Mouse (Mus musculus) embryonic facial prominence, embryonic 14.5 days (tissue): ENCODE data around the gene Tnfsf12. TPM values are rescaled to one million over a fixed set of nuclear protein-coding genes. Genes with fewer than 3 reads are reported as not detected.

Source experiments
- ATAC-seq: fragments of 200-750 bp; cut with Nextera tagmentation; 2 replicates; pipeline ENCODE4 v1.8.0; 2017; ENCODE audit warnings: low read depth, moderate number of reproducible peaks, moderate TSS enrichment
- DNase-seq: peaks from one replicate; pipeline ENCODE4 v3.0.0-alpha.2; 2015; ENCODE audit warnings: low spot score
- H3K27ac ChIP-seq: fragments of 300-500 bp; sonication (generic); replicated peaks from 2 replicates; pipeline ENCODE4 v1.5.1; 2014; ENCODE audit warnings: low read depth, mild to moderate bottlenecking, low read length, moderate library complexity
- H3K27me3 ChIP-seq: fragments of 300-500 bp; sonication (generic); replicated peaks from 2 replicates; pipeline ENCODE4 v1.6.1; 2014; ENCODE audit warnings: low read length; ENCODE audit not compliant: control insufficient read depth, insufficient read depth
- H3K36me3 ChIP-seq: fragments of 300-500 bp; sonication (generic); 2 replicates; pipeline ENCODE4 v1.6.1; 2014; ENCODE audit warnings: low read length, mixed read lengths; ENCODE audit not compliant: control insufficient read depth, insufficient read depth
- H3K4me1 ChIP-seq: fragments of 300-500 bp; sonication (generic); 2 replicates; pipeline ENCODE4 v1.6.1; 2014; ENCODE audit warnings: antibody characterized with exemption, low read length; ENCODE audit not compliant: control insufficient read depth, insufficient read depth
- H3K4me2 ChIP-seq: fragments of 300-500 bp; sonication (generic); 2 replicates; pipeline ENCODE4 v1.6.1; 2014; ENCODE audit warnings: low read depth, mild to moderate bottlenecking, low read length, moderate library complexity, mixed read lengths
- H3K4me3 ChIP-seq: fragments of 300-500 bp; sonication (generic); 2 replicates; pipeline ENCODE4 v1.5.1; 2014; ENCODE audit warnings: low read depth, mild to moderate bottlenecking, low read length
- H3K9ac ChIP-seq: fragments of 300-500 bp; sonication (generic); 2 replicates; pipeline ENCODE4 v1.6.1; 2014; ENCODE audit warnings: low read depth, mild to moderate bottlenecking, low read length, moderate library complexity, mixed read lengths
- H3K9me3 ChIP-seq: fragments of 300-500 bp; sonication (generic); 2 replicates; pipeline ENCODE4 v1.6.1; 2016; ENCODE audit warnings: low read length; ENCODE audit not compliant: control insufficient read depth
- WGBS: fragments of 180-500 bp; shearing (Covaris S2); extraction: QIAGEN DNeasy Blood & Tissue Kit; methylation state at CpG from one replicate; pipeline ENCODE4 v1.1.7; 2014; 5-methylcytosine and 5-hydroxymethylcytosine counted together
- polyA plus RNA-seq: library from polyadenylated mRNA; unstranded; fragments of >200 nt; fragmentation: Nextera tagmentation; extraction: Ambion mirVana; gene quantifications from 2 replicates; pipeline ENCODE4 v1.2.1, GENCODE M21; 2014

The Tnfsf12 gene
- polyA plus RNA-seq, 1 experiment from 2014 or later: 13.0 TPM

DNA sequence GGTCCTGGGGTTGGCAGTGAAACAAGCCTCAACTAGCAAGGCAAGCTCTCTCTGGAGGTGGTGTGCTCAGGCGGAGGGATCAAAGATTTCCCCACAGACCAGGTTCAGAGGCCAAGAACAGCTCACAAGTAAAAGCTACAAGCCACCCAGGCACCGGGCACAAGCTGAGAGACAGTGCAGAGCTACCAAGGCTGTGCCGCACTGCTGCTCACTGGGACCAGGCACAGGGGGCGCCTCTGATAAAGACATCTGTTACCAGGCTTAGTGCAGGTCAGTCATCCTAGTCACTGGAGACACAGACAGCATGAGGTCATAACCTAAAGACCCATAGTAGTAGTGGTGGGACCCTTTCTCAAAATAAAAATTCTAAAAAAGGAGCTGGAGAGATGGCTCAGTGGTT is 21.3 kb upstream of the Tnfsf12 start:
- no peak overlapping the region for H3K27ac ChIP-seq
- no peaks in the 10 kb centered on the region for H3K27me3 ChIP-seq
- H3K4me2 ChIP-seq: no peak overlapping the region
- no peak overlapping the region for H3K9ac ChIP-seq
- H3K4me3 ChIP-seq: no peak overlapping the region
- ATAC-seq (no peak), DNase-seq (no peak)
- H3K36me3 ChIP-seq: no peaks in the 10 kb centered on the region
- 67% methylated on average over 4 of the region's 4 CpGs for WGBS
- peaks cover 3% of the 10 kb centered on the region; the same call in 1 of the 2 replicates for H3K9me3 ChIP-seq
- H3K4me1 ChIP-seq: peaks cover 8% of the 10 kb centered on the region; the same call in 1 of the 2 replicates

DNA sequence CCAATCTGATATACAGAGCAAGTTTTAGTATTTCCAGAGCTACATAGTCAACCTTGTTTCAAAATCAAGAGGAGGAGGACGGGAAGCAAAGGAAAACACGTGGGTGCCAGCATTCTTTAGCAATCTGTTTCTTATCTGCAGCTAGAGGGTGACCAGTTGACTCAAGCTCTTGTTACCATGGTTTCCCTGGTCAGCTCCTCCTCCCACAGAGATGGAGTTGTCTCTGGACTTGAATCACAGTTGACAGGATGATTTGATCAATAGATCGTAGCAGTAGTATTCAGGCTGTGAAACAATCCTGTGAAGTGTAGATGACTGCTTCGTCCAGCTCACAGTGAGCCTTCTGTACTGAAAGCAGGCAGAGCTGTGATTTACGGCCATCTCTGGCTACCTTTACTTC is 20.3 kb upstream of the Tnfsf12 start:
- 21% methylated on average over 5 of the region's 5 CpGs for WGBS
- Histone ChIP-seq H3K4me2 (no peak overlapping the region), H3K4me1 (peaks cover 8% of the 10 kb centered on the region; the same call in 1 of the 2 replicates), H3K27me3 (no peaks in the 10 kb centered on the region), H3K36me3 (no peaks in the 10 kb centered on the region), H3K4me3 (no peak overlapping the region), H3K9ac (no peak overlapping the region), H3K9me3 (peaks cover 3% of the 10 kb centered on the region; the same call in 1 of the 2 replicates), H3K27ac (peak overlapping the region; percentile 58)
- DNase-seq (peak; percentile 52), ATAC-seq (no peak)

- DNase-seq: peak; percentile 23
- H3K4me2 ChIP-seq: no peak overlapping the region
- H3K27ac ChIP-seq: no peak overlapping the region
- peaks cover 3% of the 10 kb centered on the region; the same call in 1 of the 2 replicates for H3K9me3 ChIP-seq
- no peak overlapping the region for H3K4me3 ChIP-seq
- WGBS: 58% methylated on average over 9 of the region's 9 CpGs
- H3K4me1 ChIP-seq: peaks cover 8% of the 10 kb centered on the region; the same call in 1 of the 2 replicates
- no peak overlapping the region for H3K9ac ChIP-seq
- H3K36me3 ChIP-seq: no peaks in the 10 kb centered on the region
- no peak for ATAC-seq
- no peaks in the 10 kb centered on the region for H3K27me3 ChIP-seq
Measured at GRCm38 (mm10) chr11:69715482-69715881, 19.8 kb upstream of the Tnfsf12 start.

DNA sequence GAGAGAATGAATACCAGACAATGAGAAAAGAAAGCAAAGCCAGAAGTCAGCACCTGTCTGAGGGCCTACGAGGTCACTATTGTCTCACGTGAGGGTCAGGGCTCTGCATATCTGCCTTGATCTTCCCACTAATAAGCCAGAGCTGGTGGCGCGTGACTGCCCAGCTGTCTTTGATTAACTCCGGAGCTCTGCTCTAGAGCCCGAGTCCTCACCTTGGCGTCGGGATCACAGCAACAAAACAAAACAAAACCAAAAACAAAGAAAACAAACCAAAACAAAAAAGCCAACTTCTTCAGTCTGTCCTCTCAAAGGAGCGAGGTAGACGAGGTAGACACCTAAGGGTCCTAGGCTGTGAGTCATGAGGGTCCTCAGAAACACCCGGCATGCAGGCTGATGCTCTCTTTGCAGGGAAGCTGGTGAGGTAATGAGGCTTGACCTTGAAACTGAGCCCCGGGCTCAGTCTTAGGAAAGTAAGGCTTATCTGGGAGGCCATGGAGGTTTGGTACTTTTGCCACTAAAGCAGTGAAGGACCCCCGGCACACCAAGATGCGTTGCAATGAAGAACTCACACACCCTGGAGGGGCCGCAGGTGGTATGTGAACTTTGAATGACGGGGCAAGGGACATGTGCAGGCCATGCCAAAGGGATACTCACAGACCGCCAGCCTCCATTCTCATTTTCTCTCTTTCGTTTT is 19.1 kb upstream of the Tnfsf12 start:
- 37% methylated on average over 18 of the region's 18 CpGs for WGBS
- no peaks in the 10 kb centered on the region for H3K36me3 ChIP-seq
- DNase-seq (peak; percentile 45), ATAC-seq (peak; percentile 30; the same call in 1 of the 2 replicates)
- H3K9me3 ChIP-seq: peaks cover 3% of the 10 kb centered on the region; the same call in 1 of the 2 replicates
- H3K4me2 ChIP-seq: no peak overlapping the region
- H3K27ac ChIP-seq: no peak overlapping the region
- H3K4me3 ChIP-seq: no peak overlapping the region
- peaks cover 8% of the 10 kb centered on the region; the same call in 1 of the 2 replicates for H3K4me1 ChIP-seq
- H3K27me3 ChIP-seq: no peaks in the 10 kb centered on the region
- H3K9ac ChIP-seq: no peak overlapping the region

- 71% methylated on average over 20 of the region's 20 CpGs for WGBS
- no peaks in the 10 kb centered on the region for H3K36me3 ChIP-seq
- DNase-seq (no peak), ATAC-seq (no peak)
- H3K27me3 ChIP-seq: no peaks in the 10 kb centered on the region
- H3K9ac ChIP-seq: no peak overlapping the region
- 0 out of 2 replicates have a peak, but pooled peaks cover 3% of the 10 kb centered on the region for H3K4me1 ChIP-seq
- H3K27ac ChIP-seq: no peak overlapping the region
- no peak overlapping the region for H3K4me3 ChIP-seq
- peaks cover 3% of the 10 kb centered on the region; the same call in 1 of the 2 replicates for H3K9me3 ChIP-seq
- no peak overlapping the region for H3K4me2 ChIP-seq
Measured at GRCm38 (mm10) chr11:69712954-69713672, 17.5 kb upstream of the Tnfsf12 start.

DNA sequence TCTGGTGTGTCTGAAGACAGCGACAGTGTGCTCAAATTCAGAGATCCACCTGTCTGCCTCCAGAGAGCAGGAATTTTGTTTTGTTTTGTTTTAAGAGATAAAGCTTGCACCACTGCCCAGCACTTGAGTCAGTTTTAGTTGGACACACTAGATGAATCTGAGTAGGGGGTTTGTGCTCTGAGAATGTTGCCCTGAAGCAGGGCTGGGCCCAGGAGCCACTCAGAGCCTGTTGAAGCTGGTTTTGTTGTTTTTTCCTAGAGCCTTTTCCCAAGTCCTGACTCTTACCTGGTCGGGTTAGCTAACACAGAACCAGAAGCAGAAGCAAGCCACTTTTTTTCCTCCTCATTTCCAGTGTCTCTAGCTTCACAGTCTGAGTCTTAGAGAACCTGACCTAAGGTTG is 15.4 kb upstream of the Tnfsf12 start:
- no peak for DNase-seq
- Histone ChIP-seq H3K27me3 (no peaks in the 10 kb centered on the region), H3K27ac (no peak overlapping the region), H3K4me3 (no peak overlapping the region), H3K4me2 (no peak overlapping the region), H3K4me1 (0 out of 2 replicates have a peak, but pooled peaks cover 3% of the 10 kb centered on the region), H3K9me3 (peaks cover 3% of the 10 kb centered on the region; the same call in 1 of the 2 replicates), H3K9ac (no peak overlapping the region), H3K36me3 (no peaks in the 10 kb centered on the region)
- ATAC-seq: no peak
- 73% methylated on average over 2 of the region's 2 CpGs for WGBS

GRCm38 (mm10) chr11:69710470-69710869 is 14.8 kb upstream of the Tnfsf12 start:
- Histone ChIP-seq H3K9ac (no peak overlapping the region), H3K4me2 (no peak overlapping the region), H3K27ac (no peak overlapping the region), H3K36me3 (no peaks in the 10 kb centered on the region), H3K4me1 (no peaks in the 10 kb centered on the region), H3K27me3 (no peaks in the 10 kb centered on the region), H3K9me3 (peaks cover 2% of the 10 kb centered on the region; the same call in 1 of the 2 replicates), H3K4me3 (no peak overlapping the region)
- ATAC-seq: no peak
- WGBS: 75% methylated on average over 3 of the region's 3 CpGs
- no peak for DNase-seq

DNA sequence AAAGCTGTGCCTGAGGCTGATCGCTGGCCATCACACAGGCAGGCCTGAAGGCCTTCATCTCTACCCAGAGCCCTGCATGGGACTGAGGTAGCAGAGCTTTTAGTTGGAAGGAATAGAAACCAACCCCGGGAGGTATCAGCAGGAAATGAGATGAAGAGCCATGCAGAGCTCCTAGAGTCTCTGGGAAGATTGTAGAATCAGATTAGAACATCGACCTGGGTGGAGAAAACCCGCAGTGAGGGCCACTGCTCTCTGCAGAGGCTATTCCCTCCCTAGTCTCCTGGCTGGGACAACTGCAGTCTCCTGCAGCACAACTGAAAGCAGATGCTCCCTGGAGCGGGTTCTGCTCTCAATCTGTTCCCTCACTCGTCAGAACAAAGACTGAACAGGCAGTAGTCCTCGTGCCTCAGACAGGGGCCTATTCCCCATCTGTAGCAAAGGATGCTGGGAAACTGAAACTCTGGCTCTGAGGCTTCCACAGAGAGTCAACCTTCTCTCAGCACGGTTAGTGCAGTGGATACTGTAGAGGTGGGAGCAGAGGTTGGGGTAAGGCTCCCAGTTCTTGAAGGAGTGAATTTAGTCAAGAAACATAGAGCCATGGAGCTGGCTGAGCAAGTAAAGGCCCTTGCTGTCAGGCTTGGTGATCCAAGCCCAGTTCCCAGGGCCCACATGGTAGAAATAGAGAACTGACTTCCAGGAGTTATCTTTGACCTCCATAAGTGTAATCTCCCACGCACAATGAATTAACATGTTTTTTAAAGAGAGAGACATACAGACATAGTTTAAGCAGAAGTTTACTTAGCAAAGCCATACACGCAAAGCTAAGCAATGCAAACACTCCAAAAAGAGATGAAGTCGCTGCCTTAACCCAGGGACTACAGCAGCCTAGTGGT is 14.2 kb upstream of the Tnfsf12 start:
- H3K4me2 ChIP-seq: no peak overlapping the region
- no peaks in the 10 kb centered on the region for H3K27me3 ChIP-seq
- H3K9ac ChIP-seq: peak overlapping the region; percentile 15; the same call in 1 of the 2 replicates
- no peaks in the 10 kb centered on the region for H3K4me1 ChIP-seq
- no peak overlapping the region for H3K4me3 ChIP-seq
- no peaks in the 10 kb centered on the region for H3K36me3 ChIP-seq
- H3K9me3 ChIP-seq: no peaks in the 10 kb centered on the region
- ATAC-seq (no peak), DNase-seq (peak; percentile 46)
- 43% methylated on average over 11 of the region's 11 CpGs for whole genome bisulfite sequencing
- H3K27ac ChIP-seq: peak overlapping the region; percentile 70
